Mouse (Mus musculus) cerebellum, adult 11 months (tissue): ENCODE measurements around the gene Tdrd1.

Experiments
- DNase-seq: peaks from one replicate; pipeline ENCODE4 v3.0.0; 2022

The Tdrd1 gene

GRCm38 (mm10) chr19:56830163-56830562, 4.2 kb downstream of the Tdrd1 start:
- no peak for DNase-seq

GRCm38 (mm10) chr19:56835340-56835739, 9.3 kb downstream of the Tdrd1 start:
- no peak for DNase-seq

GRCm38 (mm10) chr19:56838942-56839706, 13.1 kb downstream of the Tdrd1 start:
- no peak for DNase-seq

- no peak for DNase-seq
Measured at GRCm38 (mm10) chr19:56842974-56843373, 17.0 kb downstream of the Tdrd1 start.

- DNase-seq: no peak
Measured at GRCm38 (mm10) chr19:56852590-56852989, 26.6 kb downstream of the Tdrd1 start.

- no peak for DNase-seq
Measured at GRCm38 (mm10) chr19:56856455-56856854, 30.4 kb downstream of the Tdrd1 start.

GRCm38 (mm10) chr19:56867701-56868100, 41.7 kb downstream of the Tdrd1 start:
- no peak for DNase-seq

GRCm38 (mm10) chr19:56873816-56874600, 48.0 kb downstream of the Tdrd1 start, which contains the start of gene Vwa2:
TSS of gene Vwa2 (plus strand) at chr19:56874249.
- peak; percentile 3 for DNase-seq

GRCm38 (mm10) chr19:56874601-56875315, 48.7 kb downstream of the Tdrd1 start:
- no peak for DNase-seq

GRCm38 (mm10) chr19:56877364-56877763, 51.4 kb downstream of the Tdrd1 start:
- DNase-seq: no peak

GRCm38 (mm10) chr19:56887879-56888278, 61.9 kb downstream of the Tdrd1 start:
- DNase-seq: no peak

GRCm38 (mm10) chr19:56888654-56889053, 62.6 kb downstream of the Tdrd1 start:
- DNase-seq: no peak

- no peak for DNase-seq
Measured at GRCm38 (mm10) chr19:56891438-56891837, 65.4 kb downstream of the Tdrd1 start.

- DNase-seq: no peak
Measured at GRCm38 (mm10) chr19:56892586-56892985, 66.6 kb downstream of the Tdrd1 start.

GRCm38 (mm10) chr19:56893326-56893725, 67.3 kb downstream of the Tdrd1 start:
- no peak for DNase-seq

- DNase-seq: no peak
Measured at GRCm38 (mm10) chr19:56897654-56898053, 71.6 kb downstream of the Tdrd1 start.

- DNase-seq: no peak
Measured at GRCm38 (mm10) chr19:56904095-56904494, 78.1 kb downstream of the Tdrd1 start.

GRCm38 (mm10) chr19:56905395-56905794, 79.4 kb downstream of the Tdrd1 start:
- no peak for DNase-seq

GRCm38 (mm10) chr19:56907850-56908249, 81.8 kb downstream of the Tdrd1 start:
- DNase-seq: no peak

GRCm38 (mm10) chr19:56908472-56909270, 82.7 kb downstream of the Tdrd1 start:
- no peak for DNase-seq

- no peak for DNase-seq
Measured at GRCm38 (mm10) chr19:56910561-56910960, 84.6 kb downstream of the Tdrd1 start.

GRCm38 (mm10) chr19:56913761-56914160, 87.8 kb downstream of the Tdrd1 start:
- no peak for DNase-seq

- DNase-seq: no peak
Measured at GRCm38 (mm10) chr19:56914658-56915057, 88.6 kb downstream of the Tdrd1 start.
